Mouse (Mus musculus) CH12.LX (cell line): ENCODE data around the gene Nav3. TPM values are rescaled to one million over a fixed set of nuclear protein-coding genes. Genes with fewer than 3 reads are reported as not detected.

Experiments used
- DNase-seq: peaks from one replicate; pipeline ENCODE4 v3.0.0-alpha.2; 2013; ENCODE audit errors: extremely low read depth
- H3K27ac ChIP-seq: 2 replicates; pipeline ENCODE4 v1.5.1; 2012; ENCODE audit warnings: low read depth, mild to moderate bottlenecking, control low read depth, moderate library complexity; ENCODE audit not compliant: insufficient read depth
- H3K27me3 ChIP-seq: replicated peaks from 2 replicates; pipeline ENCODE3; 2012; ENCODE audit warnings: inconsistent platforms
- H3K36me3 ChIP-seq, 2 experiments: replicated peaks in 1 of 2; 2 replicates each; pipeline versions ENCODE3 to v1.6.1; 2012; ENCODE audit warnings: inconsistent platforms in 1 of 2, low read length in 1 of 2, mild to moderate bottlenecking in 1 of 2, mixed read lengths in 1 of 2, moderate library complexity in 1 of 2; ENCODE audit not compliant: control insufficient read depth in 1 of 2, insufficient read depth in 1 of 2
- H3K4me1 ChIP-seq, 2 experiments: 2 replicates each; pipeline ENCODE4 v1.6.1; 2012; ENCODE audit warnings: inconsistent platforms in 1 of 2, moderate library complexity in 1 of 2; ENCODE audit not compliant: insufficient read depth in 2 of 2, control insufficient read depth in 1 of 2
- H3K4me2 ChIP-seq: 2 replicates; pipeline ENCODE4 v1.6.1; 2012; ENCODE audit warnings: low read depth, mild to moderate bottlenecking, control low read depth; ENCODE audit not compliant: poor library complexity, insufficient read depth, severe bottlenecking
- H3K4me3 ChIP-seq, 3 experiments: fragments of 150-350 bp in 1 of 3; sonication (generic) in 1 of 3; replicated peaks in 1 of 3; 2 replicates each; pipeline versions ENCODE3 to v1.5.1; 2011 to 2012; ENCODE audit warnings: low read depth in 2 of 3, low read length in 2 of 3, mild to moderate bottlenecking in 2 of 3, moderate library complexity in 2 of 3, control low read depth in 1 of 3, improper control_type of control experiment in 1 of 3, inconsistent platforms in 1 of 3, mixed read lengths in 1 of 3; ENCODE audit not compliant: poor library complexity in 1 of 3
- H3K79me2 ChIP-seq: replicated peaks from 2 replicates; pipeline ENCODE4 v1.6.1; 2012; ENCODE audit warnings: mild to moderate bottlenecking, moderate library complexity; ENCODE audit not compliant: control insufficient read depth, poor library complexity, insufficient read depth, severe bottlenecking; ENCODE audit errors: extremely low read depth
- H3K9ac ChIP-seq: 2 replicates; pipeline ENCODE4 v1.6.1; 2012; ENCODE audit warnings: low read depth, mild to moderate bottlenecking, control low read depth, moderate library complexity; ENCODE audit not compliant: insufficient read depth
- H3K9me3 ChIP-seq: replicated peaks from 2 replicates; pipeline ENCODE3; 2012; ENCODE audit warnings: low read length, inconsistent platforms, mixed read lengths
- CTCF ChIP-seq, 2 experiments: IDR thresholded peaks in 1 of 2; conservative IDR thresholded peaks in 1 of 2; 2 replicates each; pipeline ENCODE4 v1.5.1; 2011 to 2012; ENCODE audit warnings: low read depth in 2 of 2, low read length in 2 of 2, improper control_type of control experiment in 1 of 2, inconsistent platforms in 1 of 2, mild to moderate bottlenecking in 1 of 2, moderate library complexity in 1 of 2
- E2F4 ChIP-seq: IDR thresholded peaks from 2 replicates; pipeline ENCODE4 v1.6.1; 2011; ENCODE audit warnings: low read depth, low read length, improper control_type of control experiment; ENCODE audit not compliant: insufficient replicate concordance
- EP300 ChIP-seq: IDR thresholded peaks from 2 replicates; pipeline ENCODE4 v1.6.1; 2011; ENCODE audit warnings: low read length, improper control_type of control experiment
- JUND ChIP-seq: conservative IDR thresholded peaks from 2 replicates; pipeline ENCODE4 v1.6.1; 2011; ENCODE audit warnings: low read depth, low read length, improper control_type of control experiment
- KAT2A ChIP-seq: IDR thresholded peaks from 2 replicates; pipeline ENCODE4 v1.6.1; 2012; ENCODE audit warnings: low read length, improper control_type of control experiment, inconsistent platforms; ENCODE audit not compliant: insufficient replicate concordance
- MAFK ChIP-seq: IDR thresholded peaks from 2 replicates; pipeline ENCODE4 v1.6.1; 2011; ENCODE audit warnings: low read length, improper control_type of control experiment; ENCODE audit not compliant: insufficient replicate concordance
- MAZ ChIP-seq: IDR thresholded peaks from 2 replicates; pipeline ENCODE4 v1.6.1; 2012; ENCODE audit warnings: low read depth, mild to moderate bottlenecking, inconsistent platforms, low read length, improper control_type of control experiment, moderate library complexity
- MEF2A ChIP-seq: IDR thresholded peaks from 2 replicates; pipeline ENCODE4 v1.6.1; 2014; ENCODE audit warnings: low read depth, mild to moderate bottlenecking, inconsistent platforms, low read length, improper control_type of control experiment, borderline replicate concordance
- RAD21 ChIP-seq: IDR thresholded peaks from 2 replicates; pipeline ENCODE4 v1.6.1; 2011; ENCODE audit warnings: low read depth, mild to moderate bottlenecking, low read length, improper control_type of control experiment, moderate library complexity
- SIN3A ChIP-seq: IDR thresholded peaks from 2 replicates; pipeline ENCODE4 v1.6.1; 2012; ENCODE audit warnings: low read length, improper control_type of control experiment, inconsistent platforms
- SMC3 ChIP-seq: IDR thresholded peaks from 2 replicates; pipeline ENCODE4 v1.6.1; 2011; ENCODE audit warnings: low read depth, low read length, improper control_type of control experiment
- UBTF ChIP-seq: IDR thresholded peaks from 2 replicates; pipeline ENCODE4 v1.6.1; 2012; ENCODE audit warnings: low read depth, mild to moderate bottlenecking, inconsistent platforms, low read length, improper control_type of control experiment, moderate library complexity
- USF2 ChIP-seq: conservative IDR thresholded peaks from 2 replicates; pipeline ENCODE4 v1.6.1; 2011; ENCODE audit warnings: low read depth, low read length, improper control_type of control experiment
- ZC3H11A ChIP-seq: IDR thresholded peaks from 2 replicates; pipeline ENCODE4 v1.6.1; 2012; ENCODE audit warnings: low read depth, mild to moderate bottlenecking, inconsistent platforms, low read length, improper control_type of control experiment
- ZKSCAN1 ChIP-seq: IDR thresholded peaks from 2 replicates; pipeline ENCODE4 v1.6.1; 2012; ENCODE audit warnings: low read depth, inconsistent platforms, low read length, improper control_type of control experiment, borderline replicate concordance
- ZNF384 ChIP-seq: IDR thresholded peaks from 2 replicates; pipeline ENCODE4 v1.6.1; 2012; ENCODE audit warnings: low read depth, low read length, improper control_type of control experiment, inconsistent platforms
- dilution Hi-C: fragments of 300-500 bp; cut with MboI; formaldehyde crosslinking; loops from 2 replicates; pipeline ENCODE4 v1.14.3; 2020; ENCODE audit warnings: low sequenced_read_pairs; ENCODE audit not compliant: extremely low pct_unique_long_range_greater_than_20kb, extremely low pct_ligation_motif_present
- in situ Hi-C: fragments of 300-500 bp; cut with MboI; formaldehyde crosslinking; loops from 3 replicates; pipeline ENCODE4 v1.14.3; 2019; ENCODE audit warnings: low sequenced_read_pairs, low pct_ligation_motif_present, low pct_unique_long_range_greater_than_20kb, mixed read lengths
- polyA plus RNA-seq: library from polyadenylated mRNA; unstranded; fragments of >175 nt; gene quantifications from 2 replicates; pipeline ENCODE4 v1.2.1, GENCODE M21; 2012; ENCODE audit warnings: low read depth; ENCODE audit not compliant: insufficient read length
- total RNA-seq, 2 experiments: library from RNA; depleted of rRNA; stranded (reverse); fragments of 300-350 nt in 1 of 2; fragments of >200 nt in 1 of 2; gene quantifications; 2 replicates each; pipeline ENCODE4 v1.2.3; 2012 to 2014

The Nav3 gene
- total and polyA plus RNA-seq, 3 experiments, result 0.03 TPM; not detected in 2

DNA sequence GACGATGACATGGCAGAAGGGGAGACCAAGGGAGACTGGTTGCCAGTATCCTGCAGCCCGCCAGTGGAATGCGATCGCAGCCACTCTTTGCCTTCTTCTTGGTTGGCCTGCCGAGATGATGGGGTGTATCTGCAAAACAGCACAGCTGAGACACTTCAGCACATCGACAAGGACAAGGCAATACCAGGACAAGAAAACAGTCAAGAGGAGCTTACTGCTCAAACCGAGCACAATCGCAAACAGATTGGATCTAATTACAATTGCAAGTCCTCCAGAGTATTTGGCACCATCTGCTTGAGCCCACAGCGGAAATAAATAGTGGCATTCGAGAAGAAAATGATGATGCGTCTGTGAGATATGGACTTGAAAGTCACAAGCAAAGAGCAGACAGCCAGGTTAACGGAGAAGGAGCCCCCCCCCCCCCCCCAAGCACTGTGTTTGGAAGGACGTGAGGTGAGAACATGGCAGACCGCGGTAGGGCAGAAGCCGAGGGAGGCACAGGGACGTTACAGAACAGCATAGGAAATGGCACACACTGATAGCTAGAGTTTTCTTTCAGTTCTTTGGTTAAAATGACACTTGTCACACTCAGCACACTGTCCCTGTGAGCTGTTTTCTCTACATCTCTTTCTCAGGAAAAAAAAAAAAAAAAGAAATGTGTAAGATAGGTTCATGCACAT is 696.9 kb downstream of the Nav3 start:
- DNase-seq, result no peak
- H3K27ac ChIP-seq, result no peak overlapping the region
- no peak for TF ChIP-seq MEF2A

DNA sequence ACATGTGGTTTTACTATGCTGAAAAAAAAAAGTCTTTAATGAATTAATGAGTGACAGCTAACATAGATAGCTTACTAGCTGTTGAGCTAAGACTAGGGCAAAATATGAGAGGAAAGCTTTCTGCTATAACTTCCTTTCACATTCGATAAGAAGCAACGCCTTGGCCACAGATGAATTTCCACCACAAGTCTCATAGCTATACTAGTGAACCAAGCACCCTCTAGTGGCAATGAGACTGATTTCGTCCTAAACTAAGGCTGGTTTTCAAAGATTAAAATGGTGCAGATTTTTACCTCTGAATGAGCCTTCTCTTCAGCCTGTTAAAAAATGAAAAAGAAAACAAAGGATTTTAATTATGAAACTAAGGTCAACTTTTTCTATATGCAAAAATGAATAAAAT is 709.1 kb downstream of the Nav3 start:
- peak; percentile 53 for DNase-seq
- TF ChIP-seq ZC3H11A (no peak), ZKSCAN1 (no peak), EP300 (no peak), MAFK (no peak), MAZ (no peak), RAD21 (peak; percentile 29), USF2 (no peak), UBTF (no peak), ZNF384 (no peak), KAT2A (no peak), SMC3 (no peak), CTCF (conservative IDR thresholded peaks at IDR 0.05 in 1 of 2, IDR thresholded peaks at IDR 0.05 in 1 of 2; ENCODE audit: low read depth in 2 of 2, low read length in 2 of 2) (peak; percentile 21 to 38; a peak in 3 of 4 replicates), SIN3A (no peak), E2F4 (no peak), JUND (no peak)
- dilution Hi-C loops (no loop called here), in situ Hi-C loops (no loop called here)
- no peak overlapping the region for H3K4me2 ChIP-seq
- no peak overlapping the region for H3K9ac ChIP-seq
- H3K36me3 ChIP-seq, result no peaks in the 10 kb centered on the region
- no peak overlapping the region for H3K4me3 ChIP-seq
- no peaks in the 10 kb centered on the region for H3K79me2 ChIP-seq
- no peaks in the 10 kb centered on the region for H3K9me3 ChIP-seq
- no peaks in the 10 kb centered on the region for H3K27me3 ChIP-seq
- H3K4me1 ChIP-seq, result no peaks in the 10 kb centered on the region; a peak in 1 of 4 replicates
- no peak overlapping the region for H3K27ac ChIP-seq

More for the DNA sequence above, 696.9 kb downstream of the Nav3 start:
- no peaks in the 10 kb centered on the region for H3K36me3 ChIP-seq
- no peaks in the 10 kb centered on the region for H3K27me3 ChIP-seq
- no peaks in the 10 kb centered on the region for H3K79me2 ChIP-seq
- H3K9ac ChIP-seq, result no peak overlapping the region
- in situ Hi-C loops (no loop called here), dilution Hi-C loops (no loop called here)
- H3K4me2 ChIP-seq, result no peak overlapping the region
- no peaks in the 10 kb centered on the region for H3K4me1 ChIP-seq
- H3K4me3 ChIP-seq, result no peak overlapping the region
- no peaks in the 10 kb centered on the region for H3K9me3 ChIP-seq
